Mouse (Mus musculus): ENCODE measurements around the gene Dclk2.

Gene Dclk2

DNA sequence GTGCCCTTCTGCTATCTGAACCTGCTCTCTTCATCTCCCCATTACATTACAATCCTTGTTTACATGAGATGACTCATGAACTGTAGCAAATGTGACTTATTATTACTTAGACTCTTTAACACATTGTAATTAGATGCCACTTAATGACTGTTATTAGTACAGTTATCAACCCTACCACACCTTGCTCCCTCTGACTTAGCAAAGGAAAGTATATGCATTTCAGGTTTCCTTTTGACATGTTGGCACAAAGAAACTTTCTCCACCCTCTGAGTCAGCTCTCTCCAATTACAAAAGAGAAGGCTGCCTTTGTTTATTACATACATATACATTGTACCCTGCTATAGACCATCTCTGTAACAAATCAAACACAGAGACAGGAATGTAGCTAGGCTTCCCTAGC, 33.1 kb downstream of the Dclk2 start:
- no peak for DNase-seq (ENCODE audit: low read depth)

DNA sequence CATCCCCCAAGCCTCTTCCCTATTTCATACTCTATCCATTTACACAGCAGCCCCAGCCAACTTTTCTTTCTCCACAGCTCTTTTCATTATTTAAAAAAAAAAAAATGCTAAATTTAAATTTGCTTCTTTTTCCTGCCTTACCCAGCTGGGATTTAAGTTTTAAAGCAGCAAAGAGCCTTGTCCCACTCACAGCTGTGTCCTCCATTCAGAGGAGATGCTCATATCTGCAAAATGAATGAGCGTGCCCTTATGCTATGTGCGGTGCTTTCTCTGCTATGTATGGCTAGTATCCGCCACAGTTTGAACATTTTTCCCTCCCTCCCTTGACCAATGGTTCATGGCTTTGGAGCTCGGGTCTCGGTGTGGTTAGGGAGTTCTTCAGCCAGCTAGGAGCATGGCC, 35.5 kb downstream of the Dclk2 start:
- no peak for DNase-seq (ENCODE audit: low read depth)

DNA sequence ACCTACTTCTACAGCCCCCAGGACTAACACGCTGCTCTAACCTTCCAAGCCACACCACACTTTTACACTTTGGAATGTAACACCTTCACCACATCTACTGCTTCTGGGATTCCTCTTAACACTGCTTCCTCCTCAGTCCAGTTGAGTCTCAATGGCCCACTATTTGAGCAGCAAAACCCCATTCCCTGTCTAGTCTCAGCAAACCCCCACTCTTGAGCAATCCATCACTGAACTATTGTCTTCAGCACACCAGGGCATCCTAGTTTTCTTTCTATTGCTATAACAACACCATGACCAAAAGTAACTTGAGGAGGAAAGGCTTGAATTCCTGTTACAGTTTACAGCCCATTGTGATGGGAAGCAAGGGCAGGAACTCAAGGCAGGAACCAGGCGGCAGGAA, 36.2 kb downstream of the Dclk2 start:
- DNase-seq (ENCODE audit: low read depth) = no peak

DNA sequence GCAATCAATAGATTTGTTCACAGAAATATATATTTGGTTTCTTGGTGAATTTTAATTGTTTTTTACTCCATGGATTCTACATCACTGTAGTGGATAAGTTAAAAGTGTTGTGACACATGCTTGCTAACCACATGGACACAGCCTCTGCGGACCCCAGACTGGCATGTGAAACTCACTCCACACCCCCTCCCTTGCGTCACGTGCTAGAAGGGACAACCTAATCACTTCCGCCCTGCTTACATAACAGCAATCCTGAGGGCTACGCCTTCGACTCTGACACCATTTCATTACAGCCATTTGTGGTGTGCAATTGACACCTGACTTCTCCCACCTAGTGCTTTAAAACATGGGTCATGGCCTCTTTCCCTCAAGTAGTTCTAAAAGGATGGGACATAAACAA, 36.7 kb downstream of the Dclk2 start:
- no peak for DNase-seq (ENCODE audit: low read depth)

DNA sequence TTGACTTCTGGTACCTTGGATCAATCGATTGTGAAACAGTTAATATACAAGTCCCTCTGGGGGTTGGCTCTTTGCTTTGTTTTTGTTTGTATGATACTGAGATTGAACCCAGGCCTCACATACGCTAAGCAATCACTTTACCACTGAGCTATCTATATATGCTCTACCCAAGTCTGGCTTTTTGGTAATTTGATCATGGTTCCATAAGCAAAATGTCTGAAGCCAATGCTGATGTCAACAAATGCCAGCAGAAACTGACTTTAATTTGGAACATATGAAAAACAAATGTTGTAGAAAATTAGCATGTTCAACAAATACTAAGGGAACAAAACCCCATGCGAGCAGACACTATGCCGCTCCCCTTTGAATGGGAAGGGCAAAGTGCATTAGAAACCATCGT, 44.7 kb downstream of the Dclk2 start:
- DNase-seq (ENCODE audit: low read depth) = no peak

DNA sequence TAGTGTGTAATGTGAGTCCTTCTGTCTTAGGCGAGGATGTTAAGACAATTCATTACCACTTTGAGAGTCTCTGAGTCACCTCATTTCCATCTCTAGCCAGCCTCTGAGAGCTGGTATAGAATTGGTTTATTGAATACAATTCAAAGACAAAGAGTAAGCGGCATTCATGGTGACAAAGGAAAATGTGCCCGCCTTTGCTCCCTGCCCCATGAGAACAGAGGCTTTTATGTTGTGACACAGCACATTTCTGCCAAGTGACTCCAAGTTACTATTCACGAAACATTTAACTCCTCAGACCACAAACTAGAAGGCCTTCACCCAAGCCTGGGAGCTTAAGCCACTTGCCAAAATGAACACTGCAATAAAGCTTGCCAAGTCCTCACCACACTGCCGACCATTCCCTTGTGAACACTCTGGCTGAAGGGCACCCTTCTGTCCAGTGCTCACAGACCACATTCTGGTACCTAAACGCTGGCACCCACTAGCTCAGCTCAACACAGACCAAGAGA, 47.5 kb downstream of the Dclk2 start:
- no peak for DNase-seq (ENCODE audit: low read depth)

DNA sequence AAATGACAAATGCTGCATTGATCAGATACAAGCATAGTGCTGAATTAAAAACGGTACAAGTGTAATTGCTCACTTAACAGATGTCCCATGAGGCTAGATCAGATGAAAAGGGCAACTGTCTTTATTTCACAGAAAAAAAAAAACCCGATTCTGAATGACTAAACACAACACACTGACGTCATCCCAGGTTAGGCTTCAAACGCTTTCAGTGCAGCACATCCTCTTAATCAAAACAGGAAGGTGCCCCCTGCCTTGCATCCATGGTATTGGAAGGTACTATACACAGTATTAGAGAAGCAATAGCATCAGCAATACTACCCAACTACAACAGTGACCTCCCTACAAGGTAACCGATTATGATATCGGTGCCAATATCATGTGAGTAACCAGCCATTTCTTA, 49.7 kb downstream of the Dclk2 start:
- DNase-seq (ENCODE audit: low read depth) = no peak

DNA sequence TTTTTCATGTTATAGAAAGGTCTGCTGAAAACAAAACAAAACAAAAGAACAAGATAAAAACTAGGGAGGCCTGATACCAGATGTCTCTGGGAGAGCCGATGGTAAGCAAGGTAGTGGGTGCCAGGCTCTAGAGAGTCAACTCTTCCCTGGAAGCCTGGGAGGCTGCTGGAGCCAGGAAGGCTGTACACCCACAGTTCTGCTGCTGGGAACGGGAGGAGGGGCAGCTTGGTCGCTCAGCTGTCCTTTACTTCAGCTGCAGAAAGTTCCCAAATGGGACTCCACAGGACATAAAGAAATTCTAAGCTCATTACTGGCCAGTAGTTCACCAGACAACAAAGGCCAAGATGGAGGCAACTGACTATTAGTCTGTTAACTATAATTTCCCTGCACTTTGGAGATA, 50.2 kb downstream of the Dclk2 start:
- no peak for DNase-seq (ENCODE audit: low read depth)

DNA sequence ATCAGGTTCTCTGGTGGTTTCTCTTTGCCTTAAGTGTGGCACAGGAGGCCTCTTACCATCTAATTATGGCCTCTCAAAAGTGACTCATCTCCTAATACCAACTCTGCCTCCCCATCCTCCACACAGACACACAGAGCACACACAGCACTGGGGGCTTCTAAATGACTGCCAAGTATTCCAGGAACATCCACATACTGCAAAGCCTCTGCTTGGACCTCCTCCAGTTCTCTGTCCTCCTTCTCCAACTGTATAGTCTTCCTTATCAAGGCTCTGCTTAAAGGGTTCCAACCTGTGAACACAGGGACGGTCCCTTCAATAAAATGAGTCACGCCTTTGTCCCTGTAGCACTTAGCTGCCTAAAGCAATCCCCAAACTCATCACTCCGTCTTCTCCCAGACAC, 51.9 kb downstream of the Dclk2 start:
- no peak for DNase-seq (ENCODE audit: low read depth)

DNA sequence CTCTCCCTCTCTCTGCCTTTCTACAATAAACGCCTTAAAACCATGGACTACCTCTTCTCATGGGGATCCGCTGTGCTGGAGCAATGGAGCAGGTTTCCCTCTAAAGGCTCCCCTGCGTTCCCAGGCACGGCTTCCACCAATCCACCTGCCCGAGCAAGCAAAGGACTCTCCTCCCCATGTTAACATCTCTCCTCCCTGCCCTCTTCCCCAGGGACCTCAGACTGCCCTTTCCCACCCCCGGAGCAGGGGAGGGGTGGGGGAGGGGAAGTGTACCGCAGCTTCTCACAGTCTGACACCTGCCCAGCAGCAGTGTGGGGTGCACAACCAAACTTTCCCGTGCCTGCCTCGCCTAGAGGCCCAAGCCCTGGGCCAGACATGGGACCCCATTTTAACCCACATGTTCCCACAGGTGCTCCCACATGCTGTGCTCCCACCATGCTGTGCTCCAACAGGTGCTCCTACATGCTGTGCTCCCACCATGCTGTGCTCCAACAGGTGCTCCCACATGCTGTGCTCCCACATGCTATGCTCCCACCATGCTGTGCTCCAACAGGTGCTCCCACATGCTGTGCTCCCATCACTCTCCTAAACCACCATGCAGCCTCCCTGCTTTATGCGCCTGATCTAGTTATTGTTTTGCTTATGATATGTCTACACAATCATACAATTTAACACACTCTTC, 57.2 kb downstream of the Dclk2 start:
- DNase-seq (ENCODE audit: low read depth) = no peak

DNA sequence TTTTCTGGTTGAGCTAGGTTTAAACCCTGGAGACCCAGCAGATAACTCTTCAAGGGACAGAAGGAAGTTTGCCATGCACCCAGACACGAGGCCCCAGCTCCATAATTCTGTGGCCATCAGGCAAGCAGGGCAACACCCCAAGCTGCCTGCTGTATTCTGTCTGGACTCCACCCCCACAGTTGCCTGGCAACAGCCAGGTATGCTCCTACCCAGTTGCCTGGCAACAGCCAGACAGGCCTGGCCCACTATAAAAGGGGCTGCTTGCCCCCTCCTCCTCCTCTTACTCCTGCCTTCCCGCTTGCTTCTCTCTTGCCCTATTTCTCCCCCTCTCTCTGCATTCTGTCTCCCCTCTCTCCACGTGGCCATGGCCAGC, 57.7 kb downstream of the Dclk2 start:
- no peak for DNase-seq (ENCODE audit: low read depth)

DNA sequence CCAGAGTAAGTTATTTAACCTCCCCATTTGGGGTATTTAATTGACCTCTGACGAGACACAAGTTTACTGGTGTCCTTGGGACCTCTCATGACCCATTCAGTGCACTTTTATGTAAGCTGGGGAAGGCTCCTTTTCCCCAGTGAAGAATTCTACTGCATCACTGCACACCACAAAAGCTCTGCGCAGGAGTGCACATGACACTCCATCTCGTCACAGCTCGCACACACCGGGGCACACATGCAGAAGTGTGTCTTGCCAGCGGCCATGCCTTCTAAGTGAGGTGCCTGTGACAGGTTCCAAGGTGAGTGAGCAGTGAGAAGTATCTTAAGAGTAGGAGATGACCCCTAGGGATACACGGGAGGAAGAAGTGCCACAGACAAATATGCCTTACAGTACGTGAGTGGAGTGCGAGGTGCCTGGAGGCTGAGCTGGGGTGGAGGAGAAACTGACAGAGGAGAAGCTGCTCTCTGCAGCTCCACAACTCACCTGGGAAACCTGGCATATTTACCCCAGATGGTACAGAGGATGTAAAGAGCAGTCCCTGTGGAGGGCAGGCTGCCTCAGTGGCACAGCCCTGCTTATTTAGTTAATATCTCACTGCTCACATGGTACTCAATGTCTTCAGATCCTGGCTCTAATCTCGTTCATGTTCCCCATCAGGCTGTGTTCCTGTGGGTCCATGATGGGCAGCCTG, 58.3 kb downstream of the Dclk2 start:
- DNase-seq (ENCODE audit: low read depth) = no peak

DNA sequence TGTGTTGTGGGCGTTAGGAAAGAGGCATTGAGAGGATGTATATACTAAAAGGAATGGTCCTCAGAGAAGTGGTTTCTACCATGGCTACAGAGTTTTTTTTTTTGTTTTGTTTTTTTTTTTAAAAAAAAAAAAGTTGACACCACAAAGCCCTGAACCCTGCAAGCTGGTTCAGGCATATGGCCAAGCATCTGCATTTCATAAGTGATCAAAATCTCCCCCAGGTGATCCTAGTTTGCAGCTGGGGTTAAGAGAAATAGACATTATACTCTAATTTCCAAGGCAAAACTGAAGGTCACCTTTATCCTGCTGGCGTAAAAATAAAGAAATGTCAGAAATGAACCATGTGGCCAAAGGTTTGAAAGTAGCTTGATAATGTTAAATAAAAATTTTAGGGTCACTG, 60.9 kb downstream of the Dclk2 start:
- no peak for DNase-seq (ENCODE audit: low read depth)

DNA sequence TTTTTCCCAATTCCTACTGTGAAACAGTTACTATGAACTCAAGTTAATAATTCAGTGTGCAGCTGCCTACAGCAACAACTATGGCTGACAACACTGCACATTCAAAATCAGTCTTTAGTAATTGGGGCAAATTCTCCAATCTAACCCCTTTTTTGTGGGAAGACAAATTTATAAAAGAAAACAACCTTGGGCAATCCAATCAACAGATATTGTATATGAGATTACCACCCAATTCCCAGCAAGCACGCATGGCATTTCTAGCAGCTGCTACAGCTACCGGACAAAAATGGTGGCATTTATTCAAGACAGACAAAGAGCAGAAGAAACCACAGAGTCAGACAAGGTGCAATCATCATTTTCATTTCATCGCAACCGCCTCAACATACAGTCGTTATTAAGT, 62.0 kb downstream of the Dclk2 start:
- DNase-seq (ENCODE audit: low read depth) = no peak

DNA sequence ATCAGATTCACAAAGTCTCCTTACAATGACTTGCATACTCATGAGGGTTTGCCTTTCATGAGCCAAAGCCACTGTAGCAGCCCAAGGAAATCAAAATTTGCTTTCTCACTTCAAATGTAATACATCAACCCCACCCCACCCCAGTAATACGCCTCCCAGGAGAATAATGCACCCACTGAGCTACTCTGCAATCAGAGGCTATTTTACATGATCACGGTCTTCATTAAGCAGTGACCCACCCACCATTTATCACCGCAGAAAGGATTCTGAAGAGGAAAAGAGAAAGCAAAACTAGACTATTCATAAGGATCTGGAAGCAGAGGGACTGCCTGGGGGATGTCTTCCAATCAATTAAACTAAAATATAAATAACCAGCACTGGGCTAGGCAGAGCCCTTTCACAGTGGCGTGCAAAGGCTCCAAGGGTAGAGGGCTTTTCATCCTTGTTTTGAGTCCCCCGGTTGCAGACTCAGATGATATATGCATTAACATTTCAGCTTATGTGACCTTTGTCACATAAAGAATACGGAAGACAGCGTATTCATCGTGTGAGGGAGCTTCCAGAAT, 62.7 kb downstream of the Dclk2 start:
- no peak for DNase-seq (ENCODE audit: low read depth)

DNA sequence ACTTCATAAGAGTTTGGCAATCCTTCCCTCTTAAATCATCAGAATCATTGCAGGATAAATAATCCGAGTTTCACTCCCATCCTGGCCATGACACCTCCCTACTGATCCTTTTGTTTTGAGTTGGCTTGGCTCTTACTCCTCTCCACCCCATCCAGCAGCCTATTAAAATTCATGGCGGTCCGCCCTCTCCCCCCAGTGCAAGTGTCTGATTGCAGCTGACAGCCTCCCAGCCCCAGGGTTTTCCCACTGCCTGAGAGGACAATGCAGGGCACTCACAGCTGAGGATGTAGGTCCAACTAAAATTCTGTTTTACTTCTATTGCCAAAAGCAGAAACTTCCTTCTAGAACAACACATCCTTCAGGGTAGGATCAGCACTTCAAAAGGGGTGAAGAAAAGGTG, 67.8 kb downstream of the Dclk2 start:
- no peak for DNase-seq (ENCODE audit: low read depth)

DNA sequence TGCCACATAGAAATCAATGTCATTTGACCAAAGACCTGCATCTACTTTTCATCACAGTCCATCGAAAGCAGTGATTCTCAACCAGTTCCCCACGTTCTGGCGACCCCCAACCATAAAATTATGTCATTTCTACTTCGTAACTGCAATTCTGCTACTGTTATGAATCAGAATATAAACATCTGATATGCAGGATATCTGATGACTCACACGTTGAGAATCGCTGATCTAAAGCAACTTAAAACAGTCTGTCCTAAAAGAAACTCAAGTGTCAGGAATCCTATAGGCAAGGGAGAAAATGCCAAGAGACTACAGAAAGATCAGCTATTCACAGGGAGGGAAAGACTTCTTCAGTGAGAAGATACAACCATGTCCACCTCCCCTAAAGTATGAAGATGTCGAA, 69.5 kb downstream of the Dclk2 start:
- DNase-seq (ENCODE audit: low read depth) = no peak

DNA sequence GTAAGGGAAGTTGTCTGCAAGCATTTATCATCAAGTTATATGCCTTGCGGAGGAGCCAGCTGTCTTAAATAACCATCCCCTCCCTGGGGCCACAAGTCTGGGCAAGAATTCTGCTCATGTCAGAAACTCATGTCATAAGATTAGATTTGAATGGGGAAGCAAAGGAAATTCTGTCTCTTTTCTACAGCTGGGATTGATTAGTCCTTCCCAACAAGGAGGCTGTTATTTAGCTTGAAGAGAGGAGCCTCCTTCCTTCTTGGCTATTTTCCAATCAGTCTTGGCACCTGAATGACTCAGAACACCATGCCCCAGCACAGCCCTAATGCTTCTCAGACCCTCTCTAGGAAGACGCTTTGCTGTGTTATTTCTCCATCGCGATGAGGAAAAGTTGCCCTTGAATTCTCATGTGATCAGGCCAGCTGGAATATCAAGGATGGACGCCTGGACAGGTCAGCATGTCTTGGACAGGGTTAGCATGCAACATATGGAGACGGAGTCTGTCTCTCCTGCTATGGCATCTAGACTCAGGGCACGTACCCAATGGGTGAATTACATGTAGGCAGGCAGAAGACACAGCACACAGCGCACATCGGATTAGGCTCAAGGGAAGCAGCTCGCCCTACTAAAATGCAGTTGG, 70.1 kb downstream of the Dclk2 start:
- no peak for DNase-seq (ENCODE audit: low read depth)

DNA sequence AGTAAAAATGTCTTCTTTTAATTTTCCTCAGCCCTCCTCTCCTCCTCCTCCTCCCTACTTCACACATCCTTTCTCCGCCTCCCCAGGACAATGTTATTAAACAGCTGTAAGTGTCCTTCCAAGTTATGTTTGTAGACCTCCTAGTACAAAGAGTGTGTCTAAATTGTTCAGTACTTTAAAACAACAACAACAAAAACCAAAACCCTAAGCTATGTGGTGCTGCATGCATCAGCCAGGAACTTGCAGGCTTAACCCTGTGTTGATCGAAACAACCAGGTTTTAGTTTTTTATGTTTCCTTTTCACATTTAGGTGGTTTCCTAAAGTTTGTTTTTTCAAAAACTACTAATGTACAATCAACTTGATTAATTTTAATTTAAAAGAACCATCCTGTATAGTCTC, 71.3 kb downstream of the Dclk2 start:
- no peak for DNase-seq (ENCODE audit: low read depth)

DNA sequence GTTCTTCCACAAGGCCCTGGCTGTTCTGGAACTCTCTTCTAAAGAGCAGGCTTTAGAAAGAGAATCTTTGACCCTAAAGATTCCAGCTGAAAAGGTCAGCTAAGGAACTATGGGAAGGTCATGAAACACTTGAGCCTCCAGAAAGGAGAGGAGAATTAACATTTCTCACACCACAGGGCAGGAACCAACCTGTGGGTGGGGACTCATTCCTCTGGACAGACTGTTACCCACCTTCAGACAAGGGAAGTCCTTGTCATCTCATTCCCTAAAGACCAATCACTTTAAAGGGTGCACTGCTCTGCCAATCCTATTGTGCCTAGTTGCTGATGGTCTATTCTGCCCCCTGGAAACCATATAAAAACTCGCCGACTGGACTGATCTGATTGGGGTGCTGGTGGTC, 73.1 kb downstream of the Dclk2 start:
- DNase-seq (ENCODE audit: low read depth) = no peak

DNA sequence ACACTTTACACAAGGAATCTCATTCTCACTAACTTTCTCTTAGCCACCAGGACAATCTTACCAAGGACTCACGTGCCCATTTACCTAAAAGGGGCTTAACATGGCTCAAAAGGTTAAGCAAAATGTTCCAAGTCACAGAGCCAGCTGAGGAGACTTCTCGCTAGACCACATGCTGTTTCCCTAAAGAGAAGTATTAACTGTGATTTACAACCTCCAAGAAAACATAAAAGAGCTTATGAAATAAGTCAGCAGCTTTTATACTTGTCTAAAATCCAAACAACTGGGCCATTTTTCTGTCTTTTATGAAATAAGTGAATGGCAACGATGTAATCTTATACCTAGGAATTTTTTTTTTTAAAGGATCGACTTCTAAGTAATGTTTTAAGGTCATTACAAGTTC, 74.6 kb downstream of the Dclk2 start:
- no peak for DNase-seq (ENCODE audit: low read depth)

DNA sequence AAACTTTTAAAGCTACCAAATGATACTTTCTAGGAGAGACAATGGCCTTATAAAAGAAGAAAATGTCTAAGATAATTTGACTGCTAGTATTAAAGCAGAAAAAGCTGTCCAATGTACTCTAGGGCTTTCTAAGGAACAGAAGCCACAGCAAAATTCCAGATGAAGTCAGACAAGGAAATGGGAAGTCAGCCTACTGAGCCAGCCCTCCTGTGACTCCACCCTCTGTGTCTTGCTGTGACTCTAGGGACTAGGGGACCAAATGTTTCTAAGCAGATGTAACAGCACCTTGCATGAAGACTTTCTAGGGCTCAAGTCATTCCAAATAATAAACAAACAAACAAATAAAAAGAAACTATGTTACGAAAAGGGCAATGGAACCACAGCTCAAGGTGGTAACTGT, 75.1 kb downstream of the Dclk2 start:
- no peak for DNase-seq (ENCODE audit: low read depth)

DNA sequence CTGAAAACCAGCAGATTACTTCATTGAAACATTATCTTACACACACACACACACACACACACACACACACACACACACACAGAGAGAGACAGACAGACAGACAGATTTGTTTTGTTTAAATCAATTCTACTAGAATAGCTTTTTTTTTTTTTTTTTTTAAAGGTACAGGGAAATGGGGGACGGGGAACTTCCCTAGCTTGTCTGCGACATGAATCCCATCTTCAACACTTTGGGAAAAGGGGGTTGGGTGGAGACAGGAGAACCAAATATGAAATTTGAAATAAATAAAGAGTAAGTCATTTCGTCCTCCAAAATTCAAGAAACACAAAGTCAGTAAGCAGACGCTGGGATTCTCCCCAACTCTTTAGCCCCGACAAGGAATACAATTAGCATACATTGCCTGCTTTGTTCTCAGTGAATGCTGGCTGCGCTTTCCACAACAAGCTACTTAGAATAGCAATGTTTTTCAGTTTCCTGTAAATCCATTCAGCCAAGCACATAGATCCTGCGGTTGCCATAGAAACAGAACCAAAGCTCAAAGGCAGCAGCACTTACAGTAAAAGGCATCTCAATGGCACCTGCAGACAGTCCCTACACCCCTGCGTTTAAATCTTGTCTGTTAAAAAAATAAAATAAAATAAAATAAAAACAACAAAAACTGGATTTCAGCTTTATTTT, 75.7 kb downstream of the Dclk2 start:
- DNase-seq (ENCODE audit: low read depth) = no peak
